Mouse (Mus musculus) gonadal fat pad, adult 2 months (tissue): Measurements from ENCODE around the gene Nox1. TPM values are rescaled to one million over a fixed set of nuclear protein-coding genes. Genes with fewer than 3 reads are reported as not detected.
"Not testable (repeated sequence)": the region's sequence is repeated elsewhere in the genome, so short reads cannot be mapped to it uniquely, and the experiment has no call there.

Source experiments
- DNase-seq: peaks from one replicate; pipeline ENCODE4 v3.0.0-alpha.2; 2012; ENCODE audit warnings: low read depth
- polyA plus RNA-seq: library from polyadenylated mRNA; depleted of rRNA; stranded (reverse); fragments of >200 nt; gene quantifications from 2 replicates; pipeline ENCODE4 v1.2.3, GENCODE M21; 2012; rRNA removed

The Nox1 gene
- polyA plus RNA-seq: not detected in 2 replicates

DNA sequence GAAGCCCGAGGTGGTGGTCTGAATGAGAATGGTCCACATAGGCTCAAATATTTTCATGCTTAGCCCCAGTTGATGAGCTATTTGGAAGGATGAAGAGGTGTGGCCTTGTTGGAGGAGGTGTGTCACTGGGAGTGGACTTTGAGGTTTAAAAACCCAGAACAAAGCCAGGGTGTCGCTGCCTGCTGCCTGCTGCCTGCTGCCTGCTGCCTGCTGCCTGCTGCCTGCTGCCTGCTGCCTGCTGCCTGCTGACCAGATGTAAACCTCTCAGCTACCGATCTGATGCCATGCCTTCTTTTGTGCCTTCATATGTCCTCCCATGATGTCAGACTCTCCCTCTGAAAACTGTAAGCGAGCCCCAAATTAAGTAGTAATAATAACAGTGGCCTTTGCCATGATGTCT is at the start of gene Nox1:
Gene Nox1 (minus strand): TSS at position 101 of the 400 bp plus-strand sequence.
- no peak for DNase-seq

- DNase-seq: no peak
These were observed 40.4 kb upstream of the Nox1 start for GRCm38 (mm10) chrX:134262129-134262528.

DNA sequence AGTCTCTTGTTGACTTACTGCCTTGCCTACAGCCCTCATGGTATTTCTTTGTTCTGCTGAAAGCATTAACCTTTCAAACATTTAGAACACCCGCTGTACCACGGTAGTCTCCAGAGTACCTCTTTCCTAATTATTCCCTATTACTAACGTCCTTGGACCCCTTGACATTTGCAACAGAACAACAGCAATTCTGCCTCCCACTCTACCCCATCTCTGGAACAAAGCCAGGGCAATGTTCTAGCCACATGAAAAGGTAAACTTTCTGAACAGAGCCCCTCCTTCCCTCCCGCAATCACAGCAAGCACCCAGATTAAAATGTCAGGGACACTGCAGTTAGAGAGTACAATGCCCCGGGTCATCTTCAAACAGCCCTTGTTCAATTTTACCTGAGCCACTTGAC is 39.4 kb upstream of the Nox1 start:
- DNase-seq: no peak

DNA sequence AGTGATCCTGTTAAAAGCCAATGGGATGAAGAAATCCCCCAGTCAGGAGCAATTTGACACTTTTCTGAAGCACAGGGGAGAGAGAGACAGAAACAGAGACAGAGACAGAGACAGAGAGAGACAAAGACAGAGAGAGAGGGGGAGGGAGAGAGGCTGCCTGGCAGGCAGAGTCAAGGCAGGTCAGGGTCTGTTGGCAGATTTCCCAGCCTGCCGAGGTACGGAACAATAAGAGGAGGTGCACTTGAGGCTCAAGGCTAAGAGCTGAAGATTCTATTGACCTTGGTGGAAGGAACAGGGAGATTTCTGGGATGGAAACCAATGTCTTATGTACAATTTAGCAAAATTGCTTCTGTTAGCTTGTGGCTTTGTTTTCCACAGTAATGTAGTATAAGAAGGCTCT is 26.4 kb upstream of the Nox1 start:
- no peak for DNase-seq

DNA sequence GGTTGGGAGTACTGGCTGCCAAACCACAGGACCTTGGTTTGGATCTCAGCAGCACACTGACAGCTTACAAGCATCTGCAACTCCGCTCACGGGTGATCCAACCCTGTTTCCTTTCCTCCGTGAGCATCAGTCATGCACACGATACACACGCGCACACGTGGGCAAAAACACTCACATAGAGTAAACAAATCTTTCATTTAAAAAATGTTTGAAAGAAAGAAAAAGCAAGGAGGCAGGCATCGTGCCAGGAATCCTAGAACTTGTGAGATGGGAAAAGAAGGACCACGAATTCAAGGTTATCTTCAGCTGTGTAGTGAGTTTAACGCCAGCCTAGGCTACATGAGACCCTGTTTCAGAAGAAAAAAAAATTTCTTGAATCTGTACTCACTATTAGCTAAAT is 24.2 kb upstream of the Nox1 start:
- no peak for DNase-seq

GRCm38 (mm10) chrX:134238266-134238665 is 16.5 kb upstream of the Nox1 start:
- no peak for DNase-seq

DNA sequence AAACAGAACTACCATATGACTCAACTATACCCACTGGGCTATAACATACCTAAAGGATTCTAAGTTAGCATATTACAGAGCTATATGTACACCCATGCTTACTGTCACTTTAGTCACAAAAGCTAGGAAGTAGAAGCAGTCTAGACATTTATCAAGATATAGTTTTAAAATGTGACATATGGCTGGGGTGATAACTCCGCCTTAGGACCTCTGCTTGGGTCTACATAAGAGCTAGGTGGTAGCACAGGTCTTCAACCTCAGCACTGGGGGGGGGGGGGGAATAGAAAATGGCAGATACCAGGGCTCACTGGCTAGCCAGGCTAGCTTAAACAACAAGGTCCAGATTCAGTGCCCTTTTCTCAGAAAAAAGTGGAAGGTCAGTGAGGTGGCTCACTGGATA is 11.3 kb upstream of the Nox1 start:
- DNase-seq: no peak

DNA sequence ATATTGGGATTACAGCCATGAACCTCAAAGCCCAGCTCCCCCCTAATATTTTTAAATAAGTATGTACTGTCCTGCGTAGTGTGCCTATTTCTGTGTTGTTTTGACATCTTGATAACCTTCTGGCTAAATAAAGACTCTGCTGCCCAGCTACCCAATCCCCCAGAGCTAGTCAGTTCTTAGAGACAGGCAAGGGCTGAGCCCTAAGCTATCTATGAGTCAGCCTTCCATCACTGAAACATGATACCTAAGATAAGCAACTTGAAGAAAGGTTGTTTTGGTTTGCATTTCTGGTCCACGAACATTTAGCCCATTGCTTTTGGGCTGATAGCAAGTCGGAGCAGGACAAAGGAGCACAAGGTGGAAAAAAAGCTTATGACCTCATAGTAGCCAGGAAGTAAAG is 1.1 kb downstream of the Nox1 start:
- no peak for DNase-seq

DNA sequence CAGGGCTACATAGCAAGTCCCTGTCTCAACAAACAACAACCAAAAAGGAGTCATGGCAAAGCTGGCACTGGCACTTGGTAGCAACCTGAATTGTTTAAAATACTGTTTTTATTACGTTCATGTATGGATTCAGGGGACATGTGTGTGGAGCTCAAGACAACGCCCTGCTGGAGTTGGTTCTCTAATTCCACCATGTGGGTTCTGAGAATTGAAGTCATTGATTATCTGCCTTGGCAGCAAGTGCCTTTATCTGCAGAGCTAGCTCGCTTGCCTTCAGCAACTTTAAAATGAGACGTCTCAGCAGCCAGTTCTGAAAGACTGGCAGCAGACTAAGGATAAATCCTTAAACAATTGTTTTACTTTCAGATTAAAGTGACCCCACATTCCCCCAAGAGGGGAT is 3.6 kb downstream of the Nox1 start:
- DNase-seq: no peak

GRCm38 (mm10) chrX:134211151-134211642 is 10.6 kb downstream of the Nox1 start:
- DNase-seq: no peak

DNA sequence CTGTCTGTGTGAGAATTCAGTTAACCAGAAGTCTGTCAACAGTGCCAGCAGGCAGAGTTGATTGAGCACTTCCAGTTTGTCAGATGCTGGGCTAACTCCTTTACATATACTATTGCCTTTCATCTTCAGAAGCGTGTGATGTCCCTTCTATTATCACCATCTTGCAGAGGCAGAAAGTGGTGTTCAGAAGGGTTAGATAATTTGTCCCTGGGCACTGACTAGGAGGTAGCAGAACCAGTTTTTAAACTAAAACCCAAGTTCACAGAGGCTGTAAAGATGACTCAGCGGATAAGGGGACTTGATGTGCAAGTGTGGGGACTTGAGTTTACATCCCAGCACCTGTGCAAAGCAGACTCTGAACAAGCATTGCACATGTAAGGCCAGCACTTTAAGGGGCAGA is 13.3 kb downstream of the Nox1 start:
- DNase-seq: no peak

GRCm38 (mm10) chrX:134187201-134187600 is 34.6 kb downstream of the Nox1 start, which contains the start of gene Arl13a:
Gene Arl13a, plus strand, starts transcription at chrX:134187501.
- DNase-seq: not testable (repeated sequence)

GRCm38 (mm10) chrX:134174699-134175098 is 47.1 kb downstream of the Nox1 start:
- DNase-seq: no peak

DNA sequence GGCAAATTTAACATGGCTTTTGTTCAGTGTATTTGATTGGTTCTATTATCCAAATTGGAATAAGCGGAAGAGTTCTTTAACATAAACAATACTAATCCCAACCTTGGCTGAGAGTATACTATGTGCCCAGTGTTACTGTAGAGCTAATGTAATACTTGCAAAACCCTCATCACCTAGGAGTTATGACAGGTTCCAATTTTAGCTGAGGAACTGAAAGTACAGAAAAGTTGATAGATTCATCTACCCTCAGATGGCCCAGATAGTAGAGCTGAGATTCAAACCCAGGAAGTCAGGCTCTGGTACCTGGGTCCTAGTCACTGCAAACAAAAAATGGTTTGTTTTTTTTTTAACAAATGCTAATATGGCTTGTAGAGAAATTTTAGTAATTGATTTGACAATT is 51.2 kb downstream of the Nox1 start:
- no peak for DNase-seq

DNA sequence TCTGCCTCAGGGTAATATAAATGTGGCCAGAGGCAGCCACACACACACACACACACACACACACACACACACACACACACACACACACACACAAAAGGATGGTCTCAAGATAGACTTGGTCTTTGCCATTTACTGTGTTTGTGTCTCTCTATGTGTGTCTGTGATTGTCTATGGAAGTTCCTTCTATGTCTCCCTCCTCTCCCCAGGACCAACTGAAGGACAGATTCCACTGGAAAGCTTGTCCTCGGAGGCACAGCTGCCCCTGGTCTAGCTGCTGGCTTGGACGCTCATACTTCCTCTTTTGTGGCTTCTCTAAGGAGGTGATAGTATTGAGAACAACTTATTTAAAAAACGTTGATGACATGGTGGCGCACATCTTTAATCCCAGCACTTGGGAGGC is 58.3 kb downstream of the Nox1 start:
- no peak for DNase-seq

GRCm38 (mm10) chrX:134162826-134163225 is 58.9 kb downstream of the Nox1 start:
- DNase-seq: no peak

DNA sequence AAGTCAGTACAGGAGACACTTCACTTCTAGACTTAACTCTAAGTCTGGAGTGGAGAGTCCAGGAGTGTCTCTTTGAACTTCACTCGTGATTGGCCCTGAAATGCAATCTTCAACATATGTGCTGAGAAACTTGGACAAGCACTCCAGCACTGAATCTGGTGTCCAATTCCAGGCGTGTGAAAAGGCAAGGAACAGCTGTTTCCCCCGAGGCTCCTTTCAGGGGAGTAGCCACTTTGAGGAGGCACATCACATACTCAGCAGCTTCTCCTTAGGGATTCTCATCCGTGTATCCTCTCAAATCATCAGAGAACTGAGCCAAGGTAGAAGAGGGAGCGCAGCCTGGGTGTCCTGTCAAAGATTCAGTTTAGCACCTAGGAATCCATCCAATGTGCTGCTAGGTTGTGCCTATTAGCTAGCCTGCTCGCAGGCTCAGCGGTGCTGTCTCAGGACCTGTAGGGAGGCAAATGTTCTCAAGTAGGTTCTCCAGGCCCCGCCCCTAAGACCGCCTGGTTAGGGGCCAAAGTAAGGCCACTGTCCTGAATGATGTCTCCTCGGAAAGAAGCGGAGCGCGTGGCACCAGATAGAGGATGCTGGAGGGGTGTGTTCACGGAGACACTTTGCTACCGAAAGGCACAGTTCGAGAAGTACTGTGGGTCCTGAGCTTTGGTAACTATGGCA is 59.6 kb downstream of the Nox1 start, which contains the start of gene Xkrx:
Gene Xkrx (minus strand): TSS at position 34 of the 678 bp plus-strand sequence.
- no peak for DNase-seq

- no peak for DNase-seq
These were observed 61.3 kb downstream of the Nox1 start for GRCm38 (mm10) chrX:134160442-134160841.

DNA sequence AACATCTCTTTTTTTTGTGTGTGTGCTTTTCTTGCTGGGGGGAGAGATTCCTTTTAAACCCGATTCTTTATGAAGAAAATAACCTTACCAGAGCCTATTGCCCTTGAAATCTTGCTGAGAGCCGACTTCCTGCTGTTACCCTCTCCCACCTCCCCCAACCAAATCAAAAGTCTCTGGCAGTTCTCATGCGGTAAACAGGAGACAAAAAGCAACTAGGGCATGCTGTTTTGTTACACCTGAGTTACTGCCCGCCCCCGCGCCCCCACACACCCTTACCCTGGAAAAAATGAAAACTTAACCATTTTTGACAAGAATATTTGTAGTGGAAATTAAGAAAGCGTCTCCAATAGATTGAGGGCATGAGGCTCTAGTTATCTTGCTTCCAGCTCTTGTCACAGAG is 63.6 kb downstream of the Nox1 start:
- no peak for DNase-seq

- no peak for DNase-seq
These were observed 79.8 kb downstream of the Nox1 start for GRCm38 (mm10) chrX:134141986-134142385.

DNA sequence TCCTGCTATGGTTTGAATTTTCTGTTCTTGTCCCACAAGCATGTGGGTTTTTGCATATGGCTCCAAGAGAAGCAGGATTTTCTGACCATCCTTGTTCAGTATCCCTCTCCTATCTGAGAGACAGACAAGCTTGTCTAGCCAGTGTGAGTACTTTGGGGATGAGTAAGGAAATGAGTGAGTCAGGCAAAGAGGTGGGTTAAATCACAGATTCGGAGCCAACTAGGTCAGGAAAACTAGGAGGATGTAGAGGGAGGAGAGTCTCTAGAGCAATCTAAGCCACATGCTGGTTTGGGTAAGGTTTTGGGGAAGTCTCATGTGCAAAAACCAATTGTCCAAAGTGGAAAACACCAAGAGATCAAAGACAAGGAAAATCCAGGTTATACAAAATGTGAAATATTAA is 80.2 kb downstream of the Nox1 start:
- DNase-seq: no peak

- no peak for DNase-seq
These were observed 81.7 kb downstream of the Nox1 start for GRCm38 (mm10) chrX:134140024-134140423.

DNA sequence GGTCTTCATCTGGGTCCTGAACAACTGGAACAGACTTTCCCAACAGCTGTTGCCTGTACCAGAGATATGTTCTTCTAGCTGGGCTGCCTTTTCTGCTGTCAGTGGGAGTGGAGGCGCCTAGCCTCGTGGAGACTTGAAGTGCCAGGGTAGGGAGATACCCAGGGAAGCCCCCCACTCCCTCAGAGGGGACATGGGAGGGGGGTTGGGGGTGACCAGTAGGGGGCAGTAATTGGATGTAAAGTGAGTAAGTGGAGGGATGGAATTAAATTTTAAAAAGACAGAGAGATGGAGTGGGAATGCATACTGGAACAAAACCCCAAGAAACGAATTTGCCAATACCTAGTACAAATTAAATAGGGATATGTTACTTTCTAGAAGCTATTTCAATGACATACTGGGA is 87.9 kb downstream of the Nox1 start:
- DNase-seq: no peak

DNA sequence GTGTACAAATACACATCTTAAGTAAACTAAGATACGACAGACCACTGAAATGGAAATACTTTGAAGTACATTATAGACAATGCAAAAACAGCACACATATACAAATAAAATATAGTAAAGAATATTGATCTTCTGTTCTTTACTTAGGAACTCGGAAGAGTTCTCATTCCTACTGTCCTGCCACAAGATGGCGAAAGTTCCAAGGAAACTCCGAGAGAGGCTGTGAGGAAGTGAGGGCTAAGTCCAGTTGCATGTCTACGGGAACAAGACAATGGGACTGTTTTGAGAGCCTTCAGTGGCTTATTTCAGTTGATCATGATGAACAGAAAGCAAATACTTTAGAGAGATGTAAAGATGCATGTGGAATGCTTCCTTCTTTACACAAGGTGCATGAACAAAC is 89.5 kb downstream of the Nox1 start:
- no peak for DNase-seq
